Mouse (Mus musculus): ENCODE measurements around the gene Pde4a. TPM values are rescaled to one million over a fixed set of nuclear protein-coding genes. Genes with fewer than 3 reads are reported as not detected.

Pde4a gene
- polyA plus RNA-seq, 1 experiment from 2014 or later: 5.4 TPM

DNA sequence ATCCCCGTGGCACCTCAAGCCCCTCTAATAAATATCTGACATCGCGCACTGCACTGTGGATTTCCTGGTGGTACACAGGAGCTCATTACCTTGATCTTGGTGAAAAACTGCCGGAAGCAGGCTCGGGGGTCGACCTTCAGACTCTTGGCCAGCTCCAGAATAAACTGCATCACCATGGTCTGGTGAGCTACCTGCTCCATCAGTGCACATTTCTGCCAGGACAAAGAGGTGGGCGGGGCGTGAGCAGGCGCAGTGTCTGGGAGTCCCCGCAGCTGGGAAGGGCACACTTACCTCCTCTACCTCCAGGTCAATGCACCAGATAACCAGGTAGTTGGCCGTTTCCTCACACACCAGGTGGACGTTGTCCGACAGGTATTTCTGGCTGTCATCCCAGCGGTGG is 23.6 kb upstream of the Pde4a start:
- DNase-seq (ENCODE audit: low spot score) (no peak), ATAC-seq (replicated peaks; ENCODE audit: low FRiP score) (no peak)
- H3K27ac ChIP-seq (ENCODE audit: low read depth, low read length): no peak overlapping the region
- H3K27me3 ChIP-seq (replicated peaks; ENCODE audit: control insufficient read depth, insufficient read depth, low read length): no peaks in the 10 kb centered on the region
- no peaks in the 10 kb centered on the region for H3K9me3 ChIP-seq (ENCODE audit: control insufficient read depth, low read length)
- no peak overlapping the region for H3K9ac ChIP-seq (ENCODE audit: low read depth, low read length)
- no peak overlapping the region for H3K4me2 ChIP-seq
- WGBS: 91% methylated on average over 14 of the region's 14 CpGs
- H3K4me3 ChIP-seq (ENCODE audit: low read depth, low read length): no peak overlapping the region
- peaks cover 63% of the 10 kb centered on the region for H3K36me3 ChIP-seq (ENCODE audit: control insufficient read depth, insufficient read depth, low read length)
- H3K4me1 ChIP-seq (replicated peaks; ENCODE audit: control insufficient read depth, insufficient read depth, low read length): peaks cover 14% of the 10 kb centered on the region

GRCm38 (mm10) chr9:21144361-21144760 is 21.2 kb upstream of the Pde4a start:
- WGBS: 92% methylated on average over 3 of the region's 3 CpGs
- Histone ChIP-seq H3K4me2 (no peak overlapping the region), H3K9me3 (ENCODE audit: control insufficient read depth, low read length) (no peaks in the 10 kb centered on the region), H3K27ac (ENCODE audit: low read depth, low read length) (no peak overlapping the region), H3K9ac (ENCODE audit: low read depth, low read length) (no peak overlapping the region), H3K4me3 (ENCODE audit: low read depth, low read length) (no peak overlapping the region), H3K36me3 (ENCODE audit: control insufficient read depth, insufficient read depth, low read length) (peaks cover 68% of the 10 kb centered on the region), H3K27me3 (replicated peaks; ENCODE audit: control insufficient read depth, insufficient read depth, low read length) (no peaks in the 10 kb centered on the region), H3K4me1 (replicated peaks; ENCODE audit: control insufficient read depth, insufficient read depth, low read length) (peaks cover 36% of the 10 kb centered on the region)
- DNase-seq (ENCODE audit: low spot score) (no peak), ATAC-seq (replicated peaks; ENCODE audit: low FRiP score) (no peak)

GRCm38 (mm10) chr9:21145431-21145830 is 20.1 kb upstream of the Pde4a start:
- H3K4me3 ChIP-seq (ENCODE audit: low read depth, low read length): no peak overlapping the region
- peaks cover 58% of the 10 kb centered on the region for H3K36me3 ChIP-seq (ENCODE audit: control insufficient read depth, insufficient read depth, low read length)
- no peaks in the 10 kb centered on the region for H3K27me3 ChIP-seq (replicated peaks; ENCODE audit: control insufficient read depth, insufficient read depth, low read length)
- H3K4me2 ChIP-seq: no peak overlapping the region
- DNase-seq (ENCODE audit: low spot score) (no peak), ATAC-seq (replicated peaks; ENCODE audit: low FRiP score) (no peak)
- WGBS: 95% methylated on average over 4 of the region's 4 CpGs
- no peak overlapping the region for H3K27ac ChIP-seq (ENCODE audit: low read depth, low read length)
- H3K4me1 ChIP-seq (replicated peaks; ENCODE audit: control insufficient read depth, insufficient read depth, low read length): peaks cover 36% of the 10 kb centered on the region
- H3K9me3 ChIP-seq (ENCODE audit: control insufficient read depth, low read length): no peaks in the 10 kb centered on the region
- no peak overlapping the region for H3K9ac ChIP-seq (ENCODE audit: low read depth, low read length)

DNA sequence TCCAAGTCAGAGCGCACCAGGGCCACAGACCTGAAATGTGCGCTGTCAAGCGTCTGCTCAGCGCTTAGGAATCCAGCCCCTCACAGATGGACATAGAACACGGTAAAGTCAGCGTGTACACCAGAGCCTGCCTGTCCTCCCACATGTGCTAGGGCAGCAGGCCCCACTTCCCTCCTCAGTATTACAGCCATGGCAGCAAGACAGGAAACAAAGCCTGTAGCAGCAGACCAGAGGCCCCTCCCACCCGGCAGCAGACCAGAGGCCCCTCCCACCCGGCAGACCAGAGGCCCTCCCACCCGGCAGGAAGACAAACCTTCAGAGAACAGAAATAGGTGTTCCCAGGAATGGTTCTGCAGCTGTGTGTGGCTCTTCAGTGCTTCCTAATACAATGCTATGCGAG is 18.8 kb upstream of the Pde4a start:
- Histone ChIP-seq H3K27ac (ENCODE audit: low read depth, low read length) (peak overlapping the region; percentile 43; the same call in 1 of the 2 replicates), H3K36me3 (ENCODE audit: control insufficient read depth, insufficient read depth, low read length) (peaks cover 47% of the 10 kb centered on the region), H3K4me2 (peak overlapping the region; percentile 92), H3K9ac (ENCODE audit: low read depth, low read length) (peak overlapping the region; percentile 39), H3K4me3 (ENCODE audit: low read depth, low read length) (peak overlapping the region; percentile 88), H3K4me1 (replicated peaks; ENCODE audit: control insufficient read depth, insufficient read depth, low read length) (peaks cover 36% of the 10 kb centered on the region), H3K9me3 (ENCODE audit: control insufficient read depth, low read length) (no peaks in the 10 kb centered on the region), H3K27me3 (replicated peaks; ENCODE audit: control insufficient read depth, insufficient read depth, low read length) (no peaks in the 10 kb centered on the region)
- DNase-seq (ENCODE audit: low spot score) (peak; percentile 70), ATAC-seq (replicated peaks; ENCODE audit: low FRiP score) (peak; percentile 37; the same call in 1 of the 2 replicates)
- WGBS: 31% methylated on average over 10 of the region's 10 CpGs

- H3K4me1 ChIP-seq (replicated peaks; ENCODE audit: control insufficient read depth, insufficient read depth, low read length): peaks cover 47% of the 10 kb centered on the region
- H3K9me3 ChIP-seq (ENCODE audit: control insufficient read depth, low read length): no peaks in the 10 kb centered on the region
- 0 out of 2 replicates have a peak overlapping the region, but pooled peaks have one; percentile 41 for H3K27ac ChIP-seq (ENCODE audit: low read depth, low read length)
- peak overlapping the region; percentile 92 for H3K4me2 ChIP-seq
- no peak for ATAC-seq (replicated peaks; ENCODE audit: low FRiP score)
- no peaks in the 10 kb centered on the region for H3K27me3 ChIP-seq (replicated peaks; ENCODE audit: control insufficient read depth, insufficient read depth, low read length)
- H3K36me3 ChIP-seq (ENCODE audit: control insufficient read depth, insufficient read depth, low read length): peaks cover 30% of the 10 kb centered on the region
- DNase-seq (ENCODE audit: low spot score): no peak
- peak overlapping the region; percentile 88 for H3K4me3 ChIP-seq (ENCODE audit: low read depth, low read length)
- peak overlapping the region; percentile 86 for H3K9ac ChIP-seq (ENCODE audit: low read depth, low read length)
Observed at GRCm38 (mm10) chr9:21148427-21148826, 17.1 kb upstream of the Pde4a start.

DNA sequence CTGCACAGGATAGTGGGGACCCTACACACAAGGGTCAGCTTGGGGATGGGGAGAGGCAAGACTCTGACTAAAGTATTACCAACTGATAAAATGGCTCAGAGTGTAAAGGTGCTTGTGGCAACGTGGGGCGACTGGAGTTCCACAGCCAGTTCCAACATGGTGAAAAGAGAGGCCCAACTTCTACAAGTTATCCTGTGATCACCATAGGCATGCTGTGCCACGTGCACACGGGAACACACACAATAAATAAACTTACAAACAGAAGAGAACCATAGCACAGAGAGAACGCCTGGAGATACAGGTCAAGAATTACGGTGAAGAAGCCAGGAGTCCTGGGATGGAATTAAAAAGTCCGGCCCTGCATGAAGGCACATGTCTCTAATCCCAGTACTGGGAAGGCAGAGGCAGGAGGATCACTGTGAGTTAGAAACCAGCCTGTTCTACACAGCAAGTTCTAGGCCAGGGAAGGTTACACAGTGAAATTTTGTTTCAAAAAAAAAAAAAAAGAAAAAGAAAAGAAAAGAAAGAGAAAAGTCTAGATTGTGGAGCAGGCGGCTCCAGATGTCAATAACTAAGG is 16.3 kb upstream of the Pde4a start:
- Histone ChIP-seq H3K27me3 (replicated peaks; ENCODE audit: control insufficient read depth, insufficient read depth, low read length) (no peaks in the 10 kb centered on the region), H3K4me3 (ENCODE audit: low read depth, low read length) (peak overlapping the region; percentile 88), H3K4me1 (replicated peaks; ENCODE audit: control insufficient read depth, insufficient read depth, low read length) (peaks cover 52% of the 10 kb centered on the region), H3K36me3 (ENCODE audit: control insufficient read depth, insufficient read depth, low read length) (peaks cover 23% of the 10 kb centered on the region), H3K9me3 (ENCODE audit: control insufficient read depth, low read length) (no peaks in the 10 kb centered on the region), H3K4me2 (peak overlapping the region; percentile 92), H3K27ac (ENCODE audit: low read depth, low read length) (peak overlapping the region; percentile 72), H3K9ac (ENCODE audit: low read depth, low read length) (peak overlapping the region; percentile 86)
- DNase-seq (ENCODE audit: low spot score) (no peak), ATAC-seq (replicated peaks; ENCODE audit: low FRiP score) (no peak)
- 7% methylated on average over 8 of the region's 8 CpGs for WGBS

GRCm38 (mm10) chr9:21149654-21150419 is 15.7 kb upstream of the Pde4a start, which contains the start of gene Cdc37:
Cdc37 (minus strand) TSS chr9:21149982.
- Histone ChIP-seq H3K27ac (ENCODE audit: low read depth, low read length) (peak within 1 kb of the TSS; percentile 72), H3K4me2 (peak within 1 kb of the TSS; percentile 92), H3K36me3 (ENCODE audit: control insufficient read depth, insufficient read depth, low read length) (peaks cover 16% of the 10 kb centered on the region), H3K27me3 (replicated peaks; ENCODE audit: control insufficient read depth, insufficient read depth, low read length) (no peaks in the 10 kb centered on the region), H3K4me1 (replicated peaks; ENCODE audit: control insufficient read depth, insufficient read depth, low read length) (peaks cover 52% of the 10 kb centered on the region), H3K9me3 (ENCODE audit: control insufficient read depth, low read length) (no peaks in the 10 kb centered on the region), H3K4me3 (ENCODE audit: low read depth, low read length) (peak within 1 kb of the TSS; percentile 88), H3K9ac (ENCODE audit: low read depth, low read length) (peak within 1 kb of the TSS; percentile 86)
- WGBS: 4% methylated on average over 56 of the region's 56 CpGs
- peak; percentile 97 for DNase-seq (ENCODE audit: low spot score)
- ATAC-seq (replicated peaks; ENCODE audit: low FRiP score): peak; percentile 94

GRCm38 (mm10) chr9:21152715-21153114 is 12.8 kb upstream of the Pde4a start:
- 3% methylated on average over 11 of the region's 11 CpGs for WGBS
- Histone ChIP-seq H3K4me2 (peak overlapping the region; percentile 80), H3K9me3 (ENCODE audit: control insufficient read depth, low read length) (no peaks in the 10 kb centered on the region), H3K4me1 (replicated peaks; ENCODE audit: control insufficient read depth, insufficient read depth, low read length) (peaks cover 30% of the 10 kb centered on the region), H3K4me3 (ENCODE audit: low read depth, low read length) (peak overlapping the region; percentile 48), H3K36me3 (ENCODE audit: control insufficient read depth, insufficient read depth, low read length) (peaks cover 4% of the 10 kb centered on the region; the same call in 1 of the 2 replicates), H3K27ac (ENCODE audit: low read depth, low read length) (no peak overlapping the region), H3K27me3 (replicated peaks; ENCODE audit: control insufficient read depth, insufficient read depth, low read length) (no peaks in the 10 kb centered on the region), H3K9ac (ENCODE audit: low read depth, low read length) (peak overlapping the region; percentile 55)
- DNase-seq (ENCODE audit: low spot score) (peak; percentile 61), ATAC-seq (replicated peaks; ENCODE audit: low FRiP score) (0 out of 2 replicates have a peak, but pooled peaks have one; percentile 15)

All from liver, embryonic 11.5 days (tissue).